Mouse (Mus musculus) lung, postnatal 0 days (tissue): ENCODE data around the gene Unc5c. TPM values are rescaled to one million over a fixed set of nuclear protein-coding genes. Genes with fewer than 3 reads are reported as not detected.
A peak's percentile ranks its signal among the peaks of the same experiment; 100 is the strongest.

ENCODE experiments used
- ATAC-seq: fragments of 200-750 bp; cut with Nextera tagmentation; 2 replicates; pipeline ENCODE4 v1.8.0; 2017; ENCODE audit warnings: moderate library complexity
- DNase-seq: peaks from one replicate; pipeline ENCODE4 v3.0.0-alpha.2; 2016; ENCODE audit warnings: low spot score
- H3K27ac ChIP-seq: fragments of 300-500 bp; sonication (generic); 2 replicates; pipeline ENCODE4 v1.5.1; 2014; ENCODE audit warnings: antibody characterized with exemption, mild to moderate bottlenecking, low read length, mixed read lengths
- H3K27me3 ChIP-seq: fragments of 300-500 bp; sonication (generic); replicated peaks from 2 replicates; pipeline ENCODE4 v1.6.1; 2014; ENCODE audit warnings: low read length, mixed read lengths; ENCODE audit not compliant: insufficient read depth
- H3K36me3 ChIP-seq: fragments of 300-500 bp; sonication (generic); 2 replicates; pipeline ENCODE4 v1.6.1; 2014; ENCODE audit warnings: low read length, mixed read lengths; ENCODE audit not compliant: insufficient read depth
- H3K4me1 ChIP-seq: fragments of 300-500 bp; sonication (generic); 2 replicates; pipeline ENCODE4 v1.6.1; 2014; ENCODE audit warnings: antibody characterized with exemption, low read depth, low read length, mixed read lengths; ENCODE audit not compliant: insufficient read depth
- H3K4me2 ChIP-seq: fragments of 300-500 bp; sonication (generic); replicated peaks from 2 replicates; pipeline ENCODE4 v1.6.1; 2014; ENCODE audit warnings: low read depth, mild to moderate bottlenecking, low read length, moderate library complexity, mixed read lengths
- H3K4me3 ChIP-seq: fragments of 300-500 bp; sonication (generic); 2 replicates; pipeline ENCODE4 v1.5.1; 2014; ENCODE audit warnings: low read depth, low read length
- H3K9ac ChIP-seq: fragments of 300-500 bp; sonication (generic); replicated peaks from 2 replicates; pipeline ENCODE4 v1.6.1; 2014; ENCODE audit warnings: low read depth, mild to moderate bottlenecking
- H3K9me3 ChIP-seq: fragments of 300-500 bp; sonication (generic); 2 replicates; pipeline ENCODE4 v1.6.1; 2016; ENCODE audit warnings: low read length, mixed read lengths
- CTCF ChIP-seq: IDR thresholded peaks from 2 replicates; pipeline ENCODE4 v1.5.1; 2016; ENCODE audit warnings: antibody characterized with exemption, mild to moderate bottlenecking
- EP300 ChIP-seq: IDR thresholded peaks from 2 replicates; pipeline ENCODE4 v1.6.1; 2016; ENCODE audit warnings: antibody characterized with exemption, mild to moderate bottlenecking, control low read depth
- whole genome bisulfite sequencing: fragments of 180-500 bp; shearing (Covaris S2); extraction: QIAGEN DNeasy Blood & Tissue Kit; methylation state at CpG from one replicate; pipeline ENCODE4 v1.1.7; 2014; 5-methylcytosine and 5-hydroxymethylcytosine counted together
- polyA plus RNA-seq: library from polyadenylated mRNA; unstranded; fragments of >200 nt; fragmentation: Nextera tagmentation; extraction: Ambion mirVana; gene quantifications from 2 replicates; pipeline ENCODE4 v1.2.1, GENCODE M21; 2015

Gene Unc5c
- 6.5 and 7.0 TPM in 2 replicates for polyA plus RNA-seq

DNA sequence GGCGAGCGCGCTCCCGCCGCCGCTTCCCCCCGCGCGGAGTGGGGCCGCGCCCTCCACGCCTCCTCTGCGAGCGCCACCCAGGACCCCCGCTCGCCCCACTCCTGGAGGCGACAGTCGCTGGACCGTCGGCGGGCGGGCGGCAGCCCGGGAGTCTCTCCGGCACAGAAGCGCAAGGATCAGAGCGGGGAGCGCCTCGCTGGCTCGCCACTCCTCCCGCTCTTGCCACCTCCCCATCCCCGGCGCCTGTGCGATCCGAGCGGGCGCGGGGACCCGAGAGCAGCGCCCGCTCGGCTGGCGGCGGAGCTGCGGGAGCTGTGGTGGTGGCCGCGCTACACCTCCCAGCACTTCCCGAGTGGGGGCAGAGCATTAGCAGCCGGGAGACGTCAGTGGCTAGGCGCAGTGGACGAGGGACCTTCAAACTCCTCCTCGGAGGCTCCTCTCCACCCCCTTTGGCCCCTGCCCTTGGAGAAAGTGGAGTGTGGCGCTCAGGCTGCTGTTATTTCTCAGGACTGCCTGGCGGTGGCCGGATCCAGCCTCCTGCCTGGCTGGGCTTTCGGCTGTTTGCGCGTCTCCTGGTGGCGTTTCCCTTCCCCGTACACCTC, at the start of gene Unc5c:
Unc5c (plus strand) TSS at position 113 of the 602 bp plus-strand sequence.
- Histone ChIP-seq H3K27me3 (0 out of 2 replicates have a peak, but pooled peaks cover 8% of the 10 kb centered on the region), H3K9ac (no peak within 1 kb of the TSS), H3K9me3 (no peaks in the 10 kb centered on the region), H3K4me2 (peak within 1 kb of the TSS; percentile 89), H3K27ac (peak within 1 kb of the TSS; percentile 26; the same call in 1 of the 2 replicates), H3K36me3 (no peaks in the 10 kb centered on the region), H3K4me3 (peak within 1 kb of the TSS; percentile 64), H3K4me1 (no peaks in the 10 kb centered on the region)
- peak; percentile 44; the same call in 1 of the 2 replicates for TF ChIP-seq CTCF
- no peak for TF ChIP-seq EP300
- DNase-seq (peak; percentile 84), ATAC-seq (peak; percentile 88)
- WGBS, result 1% methylated on average over 59 of the region's 61 CpGs

DNA sequence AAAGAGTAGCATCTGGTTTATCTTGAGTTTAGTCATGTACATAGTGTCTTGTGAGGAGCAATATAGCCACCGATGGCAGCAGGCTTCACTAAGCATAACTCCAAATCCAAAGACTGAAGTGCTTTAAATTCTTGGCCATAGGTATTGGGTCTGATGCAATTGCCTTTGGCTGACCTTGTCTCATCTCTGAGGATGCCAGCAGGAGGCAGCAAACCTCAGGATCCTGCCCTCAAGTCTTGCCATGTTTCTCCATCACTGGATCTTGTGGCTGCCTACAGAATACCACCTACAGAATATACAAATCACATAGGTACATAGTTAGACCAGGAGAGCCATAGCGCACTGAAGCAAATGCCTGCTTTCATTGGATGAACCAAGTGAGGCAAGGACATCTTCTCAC, 7.5 kb upstream of the Unc5c start:
- DNase-seq (no peak), ATAC-seq (no peak)
- Histone ChIP-seq H3K9me3 (no peaks in the 10 kb centered on the region), H3K4me2 (no peak overlapping the region), H3K9ac (no peak overlapping the region), H3K4me3 (no peak overlapping the region), H3K27me3 (no peaks in the 10 kb centered on the region), H3K27ac (no peak overlapping the region), H3K36me3 (no peaks in the 10 kb centered on the region), H3K4me1 (no peaks in the 10 kb centered on the region)
- 89% methylated on average over 2 of the region's 2 CpGs for WGBS
- TF ChIP-seq EP300, result no peak
- peak; percentile 38 for TF ChIP-seq CTCF

DNA sequence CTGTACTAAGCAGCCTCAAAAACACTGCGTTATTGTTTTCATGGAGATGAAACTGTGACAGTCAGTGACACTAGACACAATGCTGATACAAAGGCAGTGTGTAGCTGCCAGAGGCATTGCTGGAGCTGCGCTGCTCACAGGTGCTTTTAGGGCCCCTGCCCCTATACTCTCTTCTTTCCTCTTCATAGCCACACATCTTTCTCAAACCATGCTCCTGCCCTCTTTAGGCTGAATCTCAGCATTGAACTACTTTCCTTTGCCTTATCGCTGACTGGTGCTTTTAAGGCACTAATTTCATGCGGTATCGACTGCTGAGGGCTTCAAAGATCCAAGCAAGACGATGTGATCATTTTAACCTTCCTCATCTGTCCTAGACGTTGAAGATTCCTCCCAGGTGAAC, 2.5 kb upstream of the Unc5c start:
- ATAC-seq (no peak), DNase-seq (no peak)
- Histone ChIP-seq H3K4me2 (no peak overlapping the region), H3K9ac (no peak overlapping the region), H3K27ac (no peak overlapping the region), H3K4me3 (no peak overlapping the region), H3K36me3 (no peaks in the 10 kb centered on the region), H3K27me3 (0 out of 2 replicates have a peak, but pooled peaks cover 8% of the 10 kb centered on the region), H3K9me3 (no peaks in the 10 kb centered on the region), H3K4me1 (no peaks in the 10 kb centered on the region)
- 69% methylated on average over 7 of the region's 7 CpGs for WGBS
- no peak for TF ChIP-seq CTCF
- TF ChIP-seq EP300, result no peak

DNA sequence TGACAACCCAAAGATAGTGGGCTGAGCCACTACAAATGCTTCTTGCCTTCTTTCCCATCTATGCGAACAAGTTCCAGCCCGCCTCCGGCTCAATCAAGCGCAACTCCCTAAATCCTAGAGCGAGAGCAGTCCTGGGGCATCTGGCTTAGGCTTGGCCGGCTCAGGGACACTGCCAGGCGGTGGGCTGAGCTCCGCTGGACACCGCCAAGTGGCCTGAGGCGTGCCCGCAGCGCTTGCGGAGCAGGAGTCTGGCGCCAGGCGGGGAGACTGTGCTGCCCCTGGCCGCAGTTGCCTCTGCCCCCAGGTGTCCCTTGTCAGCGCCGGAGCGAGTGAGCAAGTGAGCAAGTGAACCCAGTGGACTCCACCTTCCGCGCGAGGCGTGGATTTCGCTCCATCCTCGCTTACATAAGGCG, 319 bp upstream of the Unc5c start:
- peak; percentile 27 for DNase-seq
- peak; percentile 31 for TF ChIP-seq CTCF
- TF ChIP-seq EP300, result no peak
- no peaks in the 10 kb centered on the region for H3K36me3 ChIP-seq
- H3K4me2 ChIP-seq, result peak overlapping the region; percentile 89
- ATAC-seq, result peak; percentile 63
- H3K9ac ChIP-seq, result no peak overlapping the region
- H3K9me3 ChIP-seq, result no peaks in the 10 kb centered on the region
- H3K27ac ChIP-seq, result 0 out of 2 replicates have a peak overlapping the region, but pooled peaks have one; percentile 26
- WGBS, result 4% methylated on average over 26 of the region's 26 CpGs
- no peaks in the 10 kb centered on the region for H3K4me1 ChIP-seq
- H3K4me3 ChIP-seq, result peak overlapping the region; percentile 64
- H3K27me3 ChIP-seq, result 0 out of 2 replicates have a peak, but pooled peaks cover 8% of the 10 kb centered on the region

DNA sequence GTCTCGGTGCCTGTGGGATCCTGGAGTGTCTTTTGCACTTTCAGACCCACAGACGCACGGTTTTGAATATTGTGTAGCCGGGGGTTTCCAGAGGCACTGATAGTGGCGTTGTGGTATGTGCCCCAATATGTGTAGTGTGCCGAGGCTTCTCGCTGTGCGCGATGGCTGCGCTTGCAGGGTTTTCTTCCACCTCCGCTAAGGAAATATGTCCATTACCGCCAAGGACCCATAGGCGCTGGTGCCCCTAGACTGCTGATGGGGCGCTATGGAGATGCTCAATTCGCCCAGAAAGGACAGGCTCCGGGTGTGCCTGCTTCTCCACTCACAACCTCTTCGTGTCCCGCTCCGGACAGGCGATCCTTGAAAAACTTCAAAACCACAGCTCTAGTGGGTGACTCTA, 1.0 kb downstream of the Unc5c start:
- 0 out of 2 replicates have a peak, but pooled peaks cover 8% of the 10 kb centered on the region for H3K27me3 ChIP-seq
- no peak for DNase-seq
- no peak overlapping the region for H3K9ac ChIP-seq
- peak overlapping the region; percentile 64 for H3K4me3 ChIP-seq
- no peaks in the 10 kb centered on the region for H3K4me1 ChIP-seq
- no peak overlapping the region for H3K27ac ChIP-seq
- ATAC-seq, result no peak
- WGBS, result 1% methylated on average over 20 of the region's 20 CpGs
- H3K9me3 ChIP-seq, result no peaks in the 10 kb centered on the region
- no peaks in the 10 kb centered on the region for H3K36me3 ChIP-seq
- H3K4me2 ChIP-seq, result peak overlapping the region; percentile 89
- TF ChIP-seq CTCF (no peak; the same call in 1 of the 2 replicates), EP300 (no peak)

DNA sequence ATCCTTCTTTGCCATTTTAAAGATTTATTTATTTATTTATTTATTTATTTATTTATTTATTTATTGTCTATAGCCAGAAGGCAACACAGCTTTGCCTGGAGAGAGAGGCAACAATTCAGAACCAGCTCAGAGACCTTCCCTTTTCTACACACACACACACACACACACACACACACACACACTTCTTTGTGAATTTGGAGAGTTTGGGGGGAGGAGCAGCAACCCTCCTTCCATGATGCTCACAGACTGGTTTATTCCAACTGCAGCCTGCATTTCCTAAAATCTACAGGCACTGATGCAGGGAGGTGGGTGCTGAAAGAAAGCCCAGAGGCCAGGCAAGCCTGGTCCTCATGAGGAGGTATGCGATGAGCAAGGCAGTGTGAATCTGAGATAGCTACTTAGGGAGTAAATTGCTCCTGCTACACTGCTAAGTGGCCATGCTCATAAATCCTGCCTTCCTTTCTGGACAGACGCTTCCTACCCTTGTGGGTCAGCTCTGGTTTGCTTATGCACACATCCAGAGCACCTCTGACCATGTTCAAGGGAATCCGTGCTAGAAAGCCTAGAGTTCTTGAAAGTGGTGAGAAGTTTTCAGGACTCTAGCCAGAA, 1.8 kb downstream of the Unc5c start:
- TF ChIP-seq CTCF (no peak), EP300 (no peak)
- Histone ChIP-seq H3K4me1 (no peaks in the 10 kb centered on the region), H3K4me3 (peak overlapping the region; percentile 64; the same call in 1 of the 2 replicates), H3K9ac (no peak overlapping the region), H3K27ac (no peak overlapping the region), H3K4me2 (peak overlapping the region; percentile 89), H3K27me3 (0 out of 2 replicates have a peak, but pooled peaks cover 8% of the 10 kb centered on the region), H3K9me3 (no peaks in the 10 kb centered on the region), H3K36me3 (no peaks in the 10 kb centered on the region)
- WGBS, result 7% methylated on average over 3 of the region's 3 CpGs
- DNase-seq, result no peak
- no peak for ATAC-seq
